Mouse (Mus musculus) frontal cortex, postnatal 10 days (tissue): ENCODE data around the gene Fxyd7.

ENCODE experiments used
- DNase-seq, 2 experiments: peaks; one replicate each; pipeline ENCODE4 v3.0.0; 2022; ENCODE audit warnings: low spot score in 2 of 2, mixed read lengths in 1 of 2

Gene Fxyd7

GRCm38 (mm10) chr7:31052251-31052635 is 976 bp upstream of the Fxyd7 start:
- DNase-seq = no peak

- DNase-seq = peak in 1 of 2 experiments; percentile 43
Measured at GRCm38 (mm10) chr7:31050921-31051320, 346 bp downstream of the Fxyd7 start.

GRCm38 (mm10) chr7:31050487-31050886 is 780 bp downstream of the Fxyd7 start:
- no peak for DNase-seq

DNA sequence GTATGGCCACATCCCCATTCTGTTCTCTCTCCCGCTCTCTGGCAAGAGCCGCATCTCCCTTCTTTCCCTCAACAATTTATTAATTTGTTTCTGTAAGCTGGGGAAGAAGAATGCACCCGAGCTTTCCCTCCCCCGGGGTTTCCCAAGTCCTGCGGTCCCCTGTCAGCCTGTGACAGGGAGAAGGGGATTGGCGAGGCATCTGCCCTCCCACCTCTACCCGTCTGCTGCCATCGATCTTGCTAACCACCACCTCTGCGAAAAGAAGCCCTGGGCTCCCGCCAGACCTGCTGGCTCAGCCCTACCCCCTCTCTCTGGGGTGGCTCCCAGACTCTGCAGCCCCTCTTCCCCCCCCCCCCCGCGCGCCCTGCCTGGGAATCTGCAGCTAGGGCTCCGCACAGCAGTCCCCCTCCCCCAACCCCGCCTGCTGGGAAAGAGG is 1.4 kb downstream of the Fxyd7 start:
- peak; percentile 63 for DNase-seq

DNA sequence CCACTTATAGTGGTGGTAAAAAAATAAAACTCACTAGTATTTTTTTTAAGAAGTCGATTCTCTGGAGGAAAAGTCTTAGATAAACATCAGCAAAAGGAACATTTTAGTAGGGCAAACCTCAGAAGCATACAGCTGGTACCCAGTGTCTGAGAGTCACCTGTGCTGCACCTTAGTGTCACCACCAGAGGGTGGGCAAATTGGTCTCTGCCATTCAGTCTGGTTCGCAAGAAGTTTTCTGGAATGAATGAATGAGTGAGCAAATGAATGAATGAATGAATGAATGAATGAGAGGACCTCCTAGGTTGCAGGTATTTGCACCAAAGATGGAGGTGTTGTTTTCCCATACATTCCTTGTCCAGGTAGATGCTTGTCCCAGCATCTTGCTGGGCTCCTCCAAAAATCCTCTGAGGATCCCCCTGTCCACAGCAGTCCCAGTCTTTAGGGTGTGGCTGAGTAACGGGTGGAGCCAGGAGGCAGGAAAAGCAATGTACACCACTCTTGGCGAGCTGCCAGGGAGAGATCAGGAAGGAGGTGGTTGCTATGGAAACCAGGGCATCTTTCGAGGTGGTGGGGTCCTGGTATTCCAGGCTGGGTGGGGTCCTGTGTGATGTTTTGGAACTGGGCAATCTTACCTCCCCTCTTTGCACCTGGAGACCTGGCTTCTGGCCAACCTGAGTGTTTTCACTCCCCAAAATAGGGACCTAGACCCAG is 2.0 kb downstream of the Fxyd7 start:
- DNase-seq = peak; percentile 53

- no peak for DNase-seq
Measured at GRCm38 (mm10) chr7:31042431-31042910, 8.8 kb downstream of the Fxyd7 start, which contains the start of gene Fxyd5. Fxyd5 (minus strand) TSS chr7:31042481.

DNA sequence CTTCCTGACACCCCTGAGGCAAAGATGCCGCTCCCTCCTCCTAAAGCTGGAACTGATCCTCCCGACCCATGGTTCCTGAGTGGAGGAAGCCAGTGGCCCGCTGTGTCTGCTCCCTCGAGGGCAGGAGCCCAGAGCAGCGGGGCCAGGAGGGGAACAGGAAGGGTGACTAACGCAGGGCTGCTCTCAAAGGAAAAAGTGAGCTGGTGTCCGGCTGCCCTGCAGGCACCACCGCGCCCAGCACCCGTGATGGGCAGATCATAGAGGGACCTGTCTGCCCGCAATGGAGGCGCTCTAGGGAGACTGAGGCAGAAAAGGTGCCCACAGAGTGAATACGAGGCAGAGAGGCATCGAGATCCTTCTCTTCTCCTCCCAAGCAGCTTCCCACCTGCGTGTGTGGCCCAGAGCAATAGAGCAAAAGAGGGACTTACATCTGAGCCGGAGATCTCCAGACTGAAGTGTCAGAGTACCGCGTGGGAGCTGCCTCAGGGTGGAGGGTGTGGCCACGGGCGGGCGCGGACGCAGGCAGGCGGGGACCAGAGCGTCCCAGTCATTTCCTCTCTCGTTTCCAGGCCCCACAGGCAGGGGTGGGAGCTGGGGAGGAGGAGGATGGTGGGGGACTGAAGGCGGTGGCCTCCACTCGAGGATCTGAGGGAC is 9.5 kb downstream of the Fxyd7 start:
- no peak for DNase-seq

DNA sequence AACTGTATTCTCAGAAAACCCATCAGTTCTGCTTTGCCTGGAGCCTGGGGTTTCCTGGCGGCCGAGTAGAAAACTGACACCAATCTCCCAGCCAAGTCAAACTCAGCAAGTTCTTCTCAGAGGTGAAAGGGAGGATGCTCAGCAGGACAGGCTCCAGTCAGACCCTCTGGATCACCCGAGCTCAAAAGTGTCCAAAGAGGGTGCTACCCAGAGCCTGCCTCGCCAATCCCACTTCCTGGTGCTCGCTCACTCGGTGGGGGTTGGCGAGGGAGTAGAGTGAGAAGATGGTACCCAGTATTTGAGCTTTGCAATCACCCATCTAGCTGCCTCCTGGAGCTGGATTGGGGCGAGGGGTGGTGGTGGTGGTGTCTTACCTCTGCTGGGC is 10.3 kb downstream of the Fxyd7 start:
- DNase-seq = no peak

GRCm38 (mm10) chr7:31040281-31041022 is 10.8 kb downstream of the Fxyd7 start:
- DNase-seq = no peak

GRCm38 (mm10) chr7:31039011-31039410 is 12.3 kb downstream of the Fxyd7 start:
- DNase-seq = no peak

DNA sequence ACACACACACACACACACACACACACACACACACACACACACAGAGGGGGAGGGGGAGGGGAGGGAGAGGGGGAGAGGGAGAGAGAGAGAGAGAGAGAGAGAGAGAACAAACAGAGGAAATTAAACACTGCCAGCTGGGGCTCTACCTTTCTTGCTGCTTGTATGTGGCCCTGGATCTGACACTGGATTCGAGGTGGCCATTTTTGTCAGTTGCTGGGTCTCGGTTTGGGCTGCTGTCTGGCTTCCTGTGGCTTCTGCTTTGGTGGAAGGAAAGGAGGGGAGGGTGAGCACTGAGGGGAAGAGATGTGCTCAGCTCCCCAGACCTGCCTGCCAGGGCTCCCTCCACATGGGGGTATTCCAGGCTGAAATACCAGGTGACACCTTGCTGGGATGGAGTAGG is 13.6 kb downstream of the Fxyd7 start:
- DNase-seq = no peak

DNA sequence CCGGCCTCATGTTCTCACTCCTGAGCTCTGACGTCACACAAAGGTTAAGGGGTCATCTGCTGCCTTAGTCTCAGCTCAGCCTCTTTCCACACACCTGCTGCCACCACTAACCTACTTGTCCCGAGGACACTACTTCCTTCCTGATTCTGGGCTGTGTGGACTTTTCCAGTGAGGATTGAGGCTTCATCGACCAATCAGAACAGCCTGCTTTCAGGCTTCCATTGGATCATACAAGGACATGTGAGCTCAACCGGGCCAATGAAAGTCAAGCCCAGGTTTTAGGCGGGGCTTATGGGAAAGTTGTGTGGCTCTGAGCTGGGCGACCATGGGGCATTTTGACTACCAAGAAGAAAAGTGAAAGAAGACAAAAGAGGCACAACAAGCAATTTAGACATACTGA is 14.3 kb downstream of the Fxyd7 start:
- no peak for DNase-seq

GRCm38 (mm10) chr7:31035291-31035690 is 16.0 kb downstream of the Fxyd7 start:
- DNase-seq = no peak

- DNase-seq = no peak
Measured at GRCm38 (mm10) chr7:31034789-31035188, 16.5 kb downstream of the Fxyd7 start.

- DNase-seq = no peak
Measured at GRCm38 (mm10) chr7:31033409-31034165, 17.7 kb downstream of the Fxyd7 start.

DNA sequence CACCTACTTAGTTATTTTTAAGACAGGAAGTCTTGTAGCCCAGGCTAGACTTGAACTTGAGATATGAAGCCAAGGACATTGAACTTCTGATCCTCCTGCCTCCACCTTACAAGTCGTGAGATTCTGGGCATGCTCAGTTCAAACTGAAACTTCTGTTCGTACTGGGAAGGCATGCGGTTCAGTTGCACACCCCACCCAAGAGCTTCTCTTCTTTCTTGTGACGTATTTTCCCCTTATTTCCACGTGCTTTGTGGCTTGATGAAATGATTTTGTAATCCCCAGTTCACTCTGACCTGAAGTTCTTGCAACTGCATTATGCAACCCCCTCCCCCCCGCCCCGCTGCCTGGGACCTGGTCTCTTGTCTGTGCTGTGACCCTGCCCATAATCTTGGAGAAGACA is 19.5 kb downstream of the Fxyd7 start:
- DNase-seq = no peak

- no peak for DNase-seq
Measured at GRCm38 (mm10) chr7:31030717-31031116, 20.6 kb downstream of the Fxyd7 start.

DNA sequence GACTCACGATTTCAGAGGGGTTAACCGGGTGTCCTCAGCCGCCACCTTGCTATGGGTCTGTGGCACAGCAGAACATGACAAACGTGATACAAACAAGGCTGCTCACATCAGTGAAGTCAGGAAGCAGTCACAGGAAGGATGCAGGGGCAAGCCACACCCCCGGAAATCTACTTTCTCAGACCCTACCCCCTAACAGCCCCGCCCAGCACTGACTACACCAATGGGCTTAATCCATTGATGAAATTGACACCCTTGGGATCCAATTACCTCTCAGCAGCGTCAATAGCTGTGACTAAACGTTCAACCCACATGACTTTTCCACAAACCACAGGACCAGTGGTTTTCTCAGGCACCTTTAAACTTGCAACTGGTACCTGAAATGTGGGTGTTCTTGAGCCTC is 22.7 kb downstream of the Fxyd7 start:
- DNase-seq = no peak

DNA sequence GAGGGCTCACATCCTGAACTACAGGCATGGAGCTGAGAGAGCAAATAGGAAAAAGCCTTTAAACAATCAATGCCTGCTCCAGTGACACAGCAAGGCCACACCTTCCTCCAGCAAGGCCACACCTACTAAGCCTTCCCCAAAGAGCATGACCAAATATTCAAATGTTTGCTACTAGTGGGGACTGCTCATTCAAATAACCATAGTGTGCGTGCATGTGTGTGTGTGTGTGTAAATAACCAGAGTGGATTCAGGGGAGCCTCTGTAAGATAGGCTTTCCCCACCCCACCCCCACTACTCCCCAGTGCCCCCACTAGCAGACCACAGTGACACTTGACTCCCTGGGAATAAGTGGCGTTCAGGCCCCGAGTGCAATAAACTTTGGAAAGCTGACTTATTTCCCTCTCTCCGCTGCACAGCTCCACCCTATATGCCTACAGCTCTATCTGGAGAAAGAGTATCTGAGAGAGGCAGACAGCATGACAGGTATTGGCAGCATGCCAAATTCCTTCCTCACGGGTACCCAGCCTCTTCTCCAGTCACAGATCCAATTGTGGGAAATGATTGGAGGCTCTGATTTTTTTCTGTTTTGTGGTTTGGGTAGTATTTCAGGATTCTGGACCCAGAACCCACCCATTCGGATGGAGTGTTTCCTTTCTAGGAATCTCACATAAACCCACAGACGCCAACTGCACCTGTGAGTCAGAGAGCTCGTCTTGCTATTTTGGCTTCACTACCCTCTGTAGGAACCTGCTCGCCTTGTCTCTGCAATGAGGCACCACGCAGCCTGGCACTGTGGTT is 34.0 kb downstream of the Fxyd7 start:
- peak; percentile 35 to 36 for DNase-seq

DNA sequence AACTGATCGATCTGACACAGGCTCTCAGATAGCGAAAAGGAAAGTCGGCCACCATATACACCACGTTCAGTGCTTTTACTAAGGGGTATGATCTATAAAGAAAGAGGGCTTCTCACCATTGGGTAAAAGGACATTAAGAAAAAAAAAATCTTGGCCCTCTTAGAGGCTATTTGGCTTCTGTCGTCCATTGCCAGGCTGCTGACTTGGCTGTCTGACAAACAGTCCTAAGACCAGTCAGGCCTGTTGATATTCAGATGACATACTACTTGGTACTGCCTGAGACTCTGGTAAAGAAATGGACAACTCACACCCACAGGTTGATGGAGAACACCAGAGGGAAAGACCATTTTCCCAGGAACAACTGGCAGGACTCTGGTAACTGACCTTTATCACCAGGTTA is 38.3 kb downstream of the Fxyd7 start:
- no peak for DNase-seq

GRCm38 (mm10) chr7:31008889-31009288 is 42.4 kb downstream of the Fxyd7 start:
- no peak for DNase-seq
